Mouse (Mus musculus) gastrocnemius, postnatal 25 days (tissue): ENCODE measurements around the gene Ttc21a. TPM values are rescaled to one million over a fixed set of nuclear protein-coding genes. Genes with fewer than 3 reads are reported as not detected.
"Not testable (repeated sequence)": the region's sequence is repeated elsewhere in the genome, so short reads cannot be mapped to it uniquely, and the experiment has no call there.

Source experiments
- DNase-seq: peaks from one replicate; pipeline ENCODE4 v3.0.0; 2022
- total RNA-seq, 2 experiments: library from RNA; stranded (reverse); gene quantifications; 1 replicate in 1 of 2; 2 replicates in 1 of 2; pipeline ENCODE4 v1.2.3; 2021

Gene Ttc21a
- total RNA-seq, 2 experiments from 2014 or later: not detected

- DNase-seq: no peak
These were observed 61.4 kb downstream of the Ttc21a start for GRCm38 (mm10) chr9:119998776-119999175.

GRCm38 (mm10) chr9:119999636-120000035 is 62.2 kb downstream of the Ttc21a start:
- peak; percentile 65 for DNase-seq

- no peak for DNase-seq
These were observed 63.4 kb downstream of the Ttc21a start for GRCm38 (mm10) chr9:120000761-120001160.

- peak; percentile 86 for DNase-seq
These were observed 64.7 kb downstream of the Ttc21a start for GRCm38 (mm10) chr9:120001945-120002725.

- no peak for DNase-seq
These were observed 65.5 kb downstream of the Ttc21a start for GRCm38 (mm10) chr9:120002893-120003292.

- no peak for DNase-seq
These were observed 68.5 kb downstream of the Ttc21a start for GRCm38 (mm10) chr9:120005936-120006335.

GRCm38 (mm10) chr9:120007833-120008232 is 70.4 kb downstream of the Ttc21a start:
- no peak for DNase-seq

- no peak for DNase-seq
These were observed 71.9 kb downstream of the Ttc21a start for GRCm38 (mm10) chr9:120009226-120009841.

- no peak for DNase-seq
These were observed 72.5 kb downstream of the Ttc21a start for GRCm38 (mm10) chr9:120009871-120010270.

GRCm38 (mm10) chr9:120010781-120011511 is 73.5 kb downstream of the Ttc21a start:
- DNase-seq: peak; percentile 97

GRCm38 (mm10) chr9:120011533-120011932 is 74.1 kb downstream of the Ttc21a start:
- DNase-seq: peak; percentile 68

- DNase-seq: not testable (repeated sequence)
These were observed 74.8 kb downstream of the Ttc21a start for GRCm38 (mm10) chr9:120012161-120012560.

GRCm38 (mm10) chr9:120012781-120013180 is 75.4 kb downstream of the Ttc21a start:
- DNase-seq: no peak

- no peak for DNase-seq
These were observed 75.9 kb downstream of the Ttc21a start for GRCm38 (mm10) chr9:120013251-120013820.

GRCm38 (mm10) chr9:120014828-120015227 is 77.4 kb downstream of the Ttc21a start:
- no peak for DNase-seq

GRCm38 (mm10) chr9:120016956-120017355 is 79.5 kb downstream of the Ttc21a start:
- DNase-seq: no peak

Other genes with a start within 250 kb of the Ttc21a start
- gene Scn10a, start 218.3 kb upstream of the Ttc21a start, total RNA-seq: not detected
- under 1 TPM in 1 of 2 experiments, not detected in 1; 0.05 TPM for gene Scn11a, start 112.2 kb upstream of the Ttc21a start, total RNA-seq
- gene Wdr48, start 42.7 kb upstream of the Ttc21a start, total RNA-seq: 10 to 100 TPM; 12.0 to 12.3 TPM
- gene Gorasp1, start within 50 bp of the Ttc21a start, total RNA-seq: 10 to 100 TPM; 17.2 to 19.3 TPM
- 1 to 10 TPM; 2.4 to 3.6 TPM for gene Csrnp1, start 47.1 kb downstream of the Ttc21a start, total RNA-seq
- gene Xirp1, start 86.0 kb downstream of the Ttc21a start, total RNA-seq: 100 to 1,000 TPM; 105 to 112 TPM
- under 1 TPM; 0.24 to 0.61 TPM for gene Cx3cr1, start 132.3 kb downstream of the Ttc21a start, total RNA-seq
- gene Ccr8, start 154.5 kb downstream of the Ttc21a start, total RNA-seq: not detected
- 10 to 100 TPM; 10.1 to 10.4 TPM for gene Slc25a38, start 172.8 kb downstream of the Ttc21a start, total RNA-seq
- gene Rpsa, start 190.1 kb downstream of the Ttc21a start, total RNA-seq: 100 to 1,000 TPM; 388 to 402 TPM
- not detected for gene Mobp, start 212.1 kb downstream of the Ttc21a start, total RNA-seq